Mouse (Mus musculus) lung, embryonic 15.5 days (tissue): ENCODE data around the gene Ldha. TPM values are rescaled to one million over a fixed set of nuclear protein-coding genes. Genes with fewer than 3 reads are reported as not detected.

Experiments used
- ATAC-seq: fragments of 200-750 bp; cut with Nextera tagmentation; 2 replicates; pipeline ENCODE4 v1.8.0; 2017; ENCODE audit warnings: moderate number of reproducible peaks, borderline replicate concordance; ENCODE audit not compliant: low FRiP score, low TSS enrichment; ENCODE audit errors: extremely low read depth
- H3K27ac ChIP-seq: fragments of 300-500 bp; sonication (generic); 2 replicates; pipeline ENCODE4 v1.5.1; 2015; ENCODE audit warnings: moderate library complexity, mild to moderate bottlenecking, inconsistent platforms
- H3K27me3 ChIP-seq: fragments of 300-500 bp; sonication (generic); 2 replicates; pipeline ENCODE4 v1.6.1; 2015; ENCODE audit warnings: inconsistent platforms
- H3K36me3 ChIP-seq: fragments of 300-500 bp; sonication (generic); 2 replicates; pipeline ENCODE4 v1.6.1; 2015; ENCODE audit warnings: inconsistent platforms
- H3K4me1 ChIP-seq: fragments of 300-500 bp; sonication (generic); 2 replicates; pipeline ENCODE4 v1.6.1; 2015; ENCODE audit warnings: inconsistent platforms
- H3K4me2 ChIP-seq: fragments of 300-500 bp; sonication (generic); 2 replicates; pipeline ENCODE4 v1.6.1; 2015; ENCODE audit warnings: inconsistent platforms, mild to moderate bottlenecking, moderate library complexity
- H3K4me3 ChIP-seq: fragments of 300-500 bp; sonication (generic); 2 replicates; pipeline ENCODE4 v1.5.1; 2015; ENCODE audit warnings: mild to moderate bottlenecking, inconsistent platforms
- H3K9ac ChIP-seq: fragments of 300-500 bp; sonication (generic); 2 replicates; pipeline ENCODE4 v1.6.1; 2015; ENCODE audit warnings: inconsistent platforms
- H3K9me3 ChIP-seq: fragments of 300-500 bp; sonication (generic); 2 replicates; pipeline ENCODE4 v1.6.1; 2016; ENCODE audit warnings: inconsistent platforms
- WGBS: fragments of 180-500 bp; shearing (Covaris S2); methylation state at CpG from one replicate; pipeline ENCODE4 v1.1.7; 2015; 5-methylcytosine and 5-hydroxymethylcytosine counted together
- polyA plus RNA-seq: library from polyadenylated mRNA; unstranded; fragments of >200 nt; fragmentation: Nextera tagmentation; extraction: Ambion mirVana; gene quantifications from 2 replicates; pipeline ENCODE4 v1.2.1, GENCODE M21; 2015

Ldha gene
- polyA plus RNA-seq, 1 experiment from 2014 or later = 1,840 TPM

- H3K27me3 ChIP-seq = no peaks in the 10 kb centered on the region
- H3K4me1 ChIP-seq = peaks cover 58% of the 10 kb centered on the region
- H3K9me3 ChIP-seq = no peaks in the 10 kb centered on the region
- whole genome bisulfite sequencing = 40% methylated on average over 7 of the region's 7 CpGs
- H3K9ac ChIP-seq = no peak overlapping the region
- no peak overlapping the region for H3K4me3 ChIP-seq
- peak overlapping the region; percentile 34 for H3K4me2 ChIP-seq
- peak; percentile 0; the same call in 1 of the 2 replicates for ATAC-seq
- H3K27ac ChIP-seq = peak overlapping the region; percentile 91
- H3K36me3 ChIP-seq = no peaks in the 10 kb centered on the region
Measured at GRCm38 (mm10) chr7:46839446-46839845, 1.8 kb upstream of the Ldha start.

- 0 out of 2 replicates have a peak overlapping the region, but pooled peaks have one; percentile 16 for H3K4me2 ChIP-seq
- 73% methylated on average over 5 of the region's 5 CpGs for WGBS
- no peak overlapping the region for H3K4me3 ChIP-seq
- no peaks in the 10 kb centered on the region for H3K9me3 ChIP-seq
- H3K36me3 ChIP-seq = no peaks in the 10 kb centered on the region
- peaks cover 62% of the 10 kb centered on the region for H3K4me1 ChIP-seq
- ATAC-seq = no peak
- H3K9ac ChIP-seq = no peak overlapping the region
- peak overlapping the region; percentile 91 for H3K27ac ChIP-seq
- H3K27me3 ChIP-seq = no peaks in the 10 kb centered on the region
Measured at GRCm38 (mm10) chr7:46839861-46840260, 1.4 kb upstream of the Ldha start.

GRCm38 (mm10) chr7:46840326-46840725 is 949 bp upstream of the Ldha start:
- Histone ChIP-seq H3K4me3 (no peak overlapping the region), H3K27ac (peak overlapping the region; percentile 91), H3K4me2 (peak overlapping the region; percentile 16; the same call in 1 of the 2 replicates), H3K9me3 (no peaks in the 10 kb centered on the region), H3K9ac (no peak overlapping the region), H3K4me1 (peaks cover 67% of the 10 kb centered on the region), H3K27me3 (no peaks in the 10 kb centered on the region), H3K36me3 (no peaks in the 10 kb centered on the region)
- ATAC-seq = peak; percentile 25; the same call in 1 of the 2 replicates
- 20% methylated on average over 4 of the region's 4 CpGs for WGBS

DNA sequence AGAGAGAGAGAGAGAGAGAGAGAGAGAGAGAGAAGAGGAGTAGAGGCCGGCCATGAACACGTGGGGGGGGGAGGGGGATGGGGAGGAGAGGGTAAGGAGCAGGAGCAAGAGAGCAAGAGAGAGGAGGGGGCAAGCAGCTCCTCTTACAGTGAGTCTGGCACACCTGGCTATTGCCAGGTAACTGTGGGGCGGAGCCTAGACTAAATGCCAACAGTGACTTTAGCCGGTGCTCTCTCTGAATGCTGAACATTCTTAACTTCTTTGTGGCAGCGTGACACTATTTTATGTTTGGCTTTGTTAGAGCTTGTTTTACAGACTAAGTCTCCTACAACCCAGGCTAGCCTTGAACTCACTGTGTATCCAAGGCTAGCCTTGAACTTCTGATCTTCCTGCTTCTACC is 1.0 kb downstream of the Ldha start:
- Histone ChIP-seq H3K9ac (no peak overlapping the region), H3K27ac (no peak overlapping the region), H3K4me3 (no peak overlapping the region), H3K9me3 (no peaks in the 10 kb centered on the region), H3K4me2 (no peak overlapping the region), H3K4me1 (peaks cover 72% of the 10 kb centered on the region), H3K27me3 (no peaks in the 10 kb centered on the region), H3K36me3 (no peaks in the 10 kb centered on the region)
- ATAC-seq = no peak
- 32% methylated on average over 3 of the region's 5 CpGs for WGBS

DNA sequence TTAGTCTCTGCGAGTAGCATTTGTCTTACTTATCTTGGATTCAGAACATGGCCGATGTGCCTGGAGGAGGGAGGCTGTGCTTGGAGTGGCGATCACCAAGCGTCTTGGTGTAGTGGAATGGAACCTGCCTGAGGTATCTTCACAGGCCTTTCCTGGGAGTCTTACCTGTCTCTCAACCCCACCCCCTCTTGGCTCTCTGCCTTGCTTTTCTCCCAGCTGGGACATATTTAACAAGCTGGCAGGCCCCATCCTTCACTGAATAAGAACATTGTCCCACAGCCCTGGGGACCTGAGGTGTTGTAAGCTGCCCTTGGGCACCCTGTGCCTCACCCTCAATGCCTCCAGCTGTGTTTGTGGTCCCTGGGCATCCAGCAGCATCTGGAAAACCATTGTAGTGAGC is 2.3 kb downstream of the Ldha start:
- H3K9me3 ChIP-seq = no peaks in the 10 kb centered on the region
- H3K9ac ChIP-seq = no peak overlapping the region
- no peak overlapping the region for H3K4me2 ChIP-seq
- peaks cover 64% of the 10 kb centered on the region for H3K4me1 ChIP-seq
- peaks cover 11% of the 10 kb centered on the region for H3K36me3 ChIP-seq
- no peak overlapping the region for H3K27ac ChIP-seq
- H3K27me3 ChIP-seq = no peaks in the 10 kb centered on the region
- no peak for ATAC-seq
- 78% methylated on average over 4 of the region's 4 CpGs for WGBS
- no peak overlapping the region for H3K4me3 ChIP-seq

DNA sequence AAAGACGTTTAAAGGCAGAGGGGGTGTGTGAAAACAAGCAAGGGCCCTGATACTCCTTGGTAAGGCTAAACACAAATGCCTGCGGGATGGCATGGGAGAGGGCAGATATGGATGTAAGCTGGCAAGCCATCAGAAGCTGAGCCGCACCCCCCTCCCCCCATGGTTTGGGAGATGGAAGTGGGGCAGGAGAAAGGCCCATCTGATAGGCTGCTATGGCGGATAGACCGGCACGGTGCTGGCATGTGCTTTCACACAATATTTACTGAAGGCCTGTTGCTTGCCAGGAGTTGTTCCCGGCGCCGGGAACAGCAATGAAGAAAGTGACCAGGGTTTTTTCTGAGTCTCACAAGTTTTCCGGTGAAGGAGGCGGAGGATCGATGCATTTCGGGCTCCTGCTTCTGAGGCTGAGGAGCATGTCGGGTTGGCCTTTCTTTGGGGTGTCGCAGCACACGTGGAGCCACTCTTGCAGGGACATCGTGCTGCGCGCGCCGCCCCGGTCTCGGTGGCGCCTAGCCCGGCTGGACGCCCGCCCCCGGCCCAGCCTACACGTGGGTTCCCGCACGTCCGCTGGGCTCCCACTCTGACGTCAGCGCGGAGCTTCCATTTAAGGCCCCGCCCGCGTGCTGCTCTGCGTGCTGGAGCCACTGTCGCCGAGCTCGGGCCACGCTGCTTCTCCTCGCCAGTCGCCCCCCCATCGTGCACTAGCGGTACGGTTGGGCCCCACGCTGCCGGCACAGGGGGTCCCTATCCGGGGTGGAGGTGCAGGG is 4.1 kb downstream of the Ldha start:
- Histone ChIP-seq H3K4me2 (peak overlapping the region; percentile 80), H3K36me3 (peaks cover 29% of the 10 kb centered on the region), H3K9ac (peak overlapping the region; percentile 87), H3K9me3 (no peaks in the 10 kb centered on the region), H3K4me3 (peak overlapping the region; percentile 80), H3K27ac (peak overlapping the region; percentile 96), H3K4me1 (peaks cover 46% of the 10 kb centered on the region), H3K27me3 (no peaks in the 10 kb centered on the region)
- ATAC-seq = peak; percentile 94
- under 1% methylated on average over 50 of the region's 51 CpGs for WGBS

DNA sequence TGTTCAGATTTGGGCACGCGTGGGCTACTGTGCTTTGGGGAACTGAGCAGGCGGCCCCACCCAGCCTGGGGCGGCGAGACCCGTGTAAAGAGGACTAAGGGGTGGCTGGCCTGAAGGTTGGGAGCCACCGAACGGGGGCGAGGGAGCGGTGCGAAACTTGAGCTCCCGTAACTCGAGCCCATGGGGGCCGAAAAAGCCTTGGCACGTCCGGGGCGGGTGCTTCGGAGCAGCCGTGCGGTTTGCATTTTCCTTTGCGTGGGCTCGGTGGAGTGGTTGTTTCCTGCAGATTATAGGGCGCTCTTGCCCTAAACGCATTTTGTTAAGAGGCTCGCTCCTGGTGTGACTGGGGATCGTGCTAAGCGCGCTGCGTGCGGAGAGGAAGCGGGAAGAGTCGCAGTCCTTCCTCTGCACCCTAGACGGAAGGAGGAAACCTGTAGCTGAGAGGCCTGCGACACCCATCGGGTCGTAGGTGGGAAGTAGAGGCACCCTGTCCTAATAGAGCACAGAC is 4.8 kb downstream of the Ldha start:
- peak overlapping the region; percentile 87 for H3K9ac ChIP-seq
- H3K9me3 ChIP-seq = no peaks in the 10 kb centered on the region
- H3K4me3 ChIP-seq = peak overlapping the region; percentile 80
- WGBS = under 1% methylated on average over 36 of the region's 36 CpGs
- peaks cover 35% of the 10 kb centered on the region for H3K36me3 ChIP-seq
- H3K27me3 ChIP-seq = no peaks in the 10 kb centered on the region
- peak overlapping the region; percentile 96 for H3K27ac ChIP-seq
- peaks cover 39% of the 10 kb centered on the region for H3K4me1 ChIP-seq
- 0 out of 2 replicates have a peak, but pooled peaks have one; percentile 7 for ATAC-seq
- peak overlapping the region; percentile 80 for H3K4me2 ChIP-seq

DNA sequence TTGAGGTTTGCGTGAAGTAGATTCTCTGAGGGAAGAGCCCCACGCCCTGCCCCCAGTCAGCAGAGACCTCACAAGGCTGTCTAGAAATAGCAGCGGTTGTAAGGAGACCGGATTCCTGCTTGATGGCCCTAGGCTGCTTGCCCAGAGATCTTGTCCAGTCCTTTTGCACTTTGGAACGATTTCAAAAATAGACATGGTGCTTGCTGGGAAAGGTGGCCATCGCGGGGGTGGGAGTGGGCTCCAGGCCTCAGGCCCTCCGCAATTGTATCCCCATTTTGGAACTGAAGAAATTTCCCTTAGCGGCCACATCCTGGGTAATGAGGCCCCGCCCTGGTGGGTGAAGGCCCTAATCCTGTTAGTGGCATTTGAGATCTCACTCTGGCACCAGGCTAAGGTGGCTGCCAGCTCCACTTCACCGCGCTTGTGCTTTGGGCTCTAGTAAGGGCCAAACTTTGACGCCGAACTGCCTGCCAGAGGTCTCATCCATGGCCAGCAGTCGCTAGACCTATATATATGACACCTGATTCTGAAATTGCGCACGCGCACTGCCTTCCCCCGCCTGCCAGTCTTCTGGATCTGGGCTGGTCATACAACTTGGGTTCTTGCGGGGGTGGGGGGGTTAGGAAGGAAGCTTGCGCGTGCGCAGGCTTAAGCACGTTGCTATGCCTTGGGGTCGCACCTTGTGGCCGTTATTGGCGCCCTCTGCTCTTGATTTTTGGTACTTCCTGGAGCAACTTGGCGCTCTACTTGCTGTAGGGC is 5.4 kb downstream of the Ldha start:
- peak; percentile 9; the same call in 1 of the 2 replicates for ATAC-seq
- WGBS = under 1% methylated on average over 28 of the region's 28 CpGs
- H3K4me1 ChIP-seq = peaks cover 33% of the 10 kb centered on the region
- peak overlapping the region; percentile 80 for H3K4me2 ChIP-seq
- no peaks in the 10 kb centered on the region for H3K9me3 ChIP-seq
- peak overlapping the region; percentile 80 for H3K4me3 ChIP-seq
- peaks cover 41% of the 10 kb centered on the region for H3K36me3 ChIP-seq
- H3K27ac ChIP-seq = peak overlapping the region; percentile 96
- peak overlapping the region; percentile 87 for H3K9ac ChIP-seq
- H3K27me3 ChIP-seq = no peaks in the 10 kb centered on the region

DNA sequence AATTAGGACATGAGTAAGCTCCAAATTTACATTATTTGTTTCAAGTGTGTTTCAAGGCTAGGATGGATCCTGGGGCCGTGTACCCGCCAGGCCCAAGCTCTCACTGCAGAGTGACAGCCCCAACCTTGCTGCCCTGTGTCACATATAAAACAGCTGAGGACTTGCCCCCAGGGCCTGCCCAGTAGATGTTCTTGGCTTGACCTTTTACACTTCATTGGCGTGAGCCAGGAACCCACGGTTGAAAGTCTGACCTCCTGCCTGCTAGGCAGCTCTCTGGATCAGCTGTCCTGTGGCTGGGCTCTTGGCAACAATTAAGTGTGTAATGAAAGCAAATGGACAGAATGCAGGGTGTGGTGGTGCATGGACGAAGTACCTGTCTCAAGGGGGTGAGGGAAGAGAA is 8.0 kb downstream of the Ldha start:
- H3K36me3 ChIP-seq = peaks cover 67% of the 10 kb centered on the region
- no peak overlapping the region for H3K27ac ChIP-seq
- no peak overlapping the region for H3K4me2 ChIP-seq
- peaks cover 20% of the 10 kb centered on the region for H3K4me1 ChIP-seq
- H3K9me3 ChIP-seq = no peaks in the 10 kb centered on the region
- H3K4me3 ChIP-seq = no peak overlapping the region
- H3K9ac ChIP-seq = no peak overlapping the region
- no peaks in the 10 kb centered on the region for H3K27me3 ChIP-seq
- ATAC-seq = no peak
- 76% methylated on average over 5 of the region's 5 CpGs for WGBS

- H3K4me3 ChIP-seq = no peak overlapping the region
- peaks cover 9% of the 10 kb centered on the region for H3K4me1 ChIP-seq
- no peaks in the 10 kb centered on the region for H3K27me3 ChIP-seq
- H3K4me2 ChIP-seq = no peak overlapping the region
- ATAC-seq = no peak
- WGBS = 79% methylated on average over 7 of the region's 7 CpGs
- no peak overlapping the region for H3K27ac ChIP-seq
- H3K36me3 ChIP-seq = peaks cover 85% of the 10 kb centered on the region
- no peak overlapping the region for H3K9ac ChIP-seq
- no peaks in the 10 kb centered on the region for H3K9me3 ChIP-seq
Measured at GRCm38 (mm10) chr7:46851026-46851425, 9.8 kb downstream of the Ldha start.

GRCm38 (mm10) chr7:46852666-46853065 is 11.4 kb downstream of the Ldha start:
- no peak overlapping the region for H3K27ac ChIP-seq
- no peak overlapping the region for H3K9ac ChIP-seq
- H3K4me3 ChIP-seq = no peak overlapping the region
- no peaks in the 10 kb centered on the region for H3K27me3 ChIP-seq
- H3K4me2 ChIP-seq = no peak overlapping the region
- H3K9me3 ChIP-seq = no peaks in the 10 kb centered on the region
- 85% methylated on average over 1 of the region's 1 CpGs for WGBS
- no peak for ATAC-seq
- H3K36me3 ChIP-seq = peaks cover 86% of the 10 kb centered on the region
- H3K4me1 ChIP-seq = 0 out of 2 replicates have a peak, but pooled peaks cover under 1% of the 10 kb centered on the region

- no peak overlapping the region for H3K27ac ChIP-seq
- no peak overlapping the region for H3K9ac ChIP-seq
- WGBS = 88% methylated on average over 9 of the region's 9 CpGs
- no peak overlapping the region for H3K4me2 ChIP-seq
- H3K36me3 ChIP-seq = peaks cover 79% of the 10 kb centered on the region
- no peak overlapping the region for H3K4me3 ChIP-seq
- no peaks in the 10 kb centered on the region for H3K27me3 ChIP-seq
- no peak for ATAC-seq
- no peaks in the 10 kb centered on the region for H3K9me3 ChIP-seq
- no peaks in the 10 kb centered on the region for H3K4me1 ChIP-seq
Measured at GRCm38 (mm10) chr7:46853365-46853764, 12.1 kb downstream of the Ldha start.
